8 mouse cellular contexts compared by ENCODE assay signal in the genomic region with DNA sequence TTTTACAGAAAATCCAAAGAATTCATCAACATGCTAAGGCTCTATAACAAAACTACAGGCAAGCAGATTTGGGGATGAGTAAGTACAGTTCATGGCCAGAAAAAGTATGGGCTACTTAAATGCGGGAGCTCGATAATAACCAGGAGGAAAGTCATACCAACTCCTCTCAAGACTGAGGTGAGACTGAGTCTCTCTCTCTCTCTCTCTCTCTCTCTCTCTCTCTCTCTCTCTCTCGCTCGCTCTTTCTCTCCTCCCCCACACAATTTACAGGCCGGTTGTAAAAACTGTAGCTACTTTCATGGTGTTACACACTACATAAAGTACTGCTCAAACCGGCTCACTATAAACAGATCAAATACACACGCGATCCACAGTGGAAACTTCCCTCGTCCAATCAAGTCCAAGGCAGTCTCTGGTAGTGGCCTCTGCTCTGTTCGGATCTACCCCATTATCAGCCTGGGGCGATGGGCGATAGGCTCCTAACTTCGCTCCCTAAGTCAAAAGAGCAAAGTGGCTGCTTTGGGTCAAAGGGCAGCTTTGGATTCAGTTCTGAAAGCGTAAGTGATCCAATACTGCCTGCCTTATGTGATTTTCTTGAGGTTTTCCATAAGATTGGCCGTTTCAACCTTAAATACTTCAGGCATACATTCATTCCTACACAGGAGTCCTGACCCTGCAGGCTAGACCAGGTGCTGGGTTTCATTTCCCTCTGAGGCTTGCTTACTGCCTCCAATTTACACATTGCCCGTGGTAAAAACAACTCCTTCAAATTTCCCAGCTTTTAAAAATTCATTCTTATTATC. TPM values are rescaled to one million over a fixed set of nuclear protein-coding genes. Genes with fewer than 3 reads are reported as not detected.
DNase-seq lines count a peak whose midpoint lies in the region; ATAC-seq lines count a peak whose summit lies in the region.

No protein-coding gene starts in this region.

- no peaks in the 10 kb centered on the region for H3K9me3 ChIP-seq in kidney, embryonic 15.5 days (replicated peaks)
- H3K9me3 ChIP-seq in embryonic facial prominence, embryonic 11.5 days (replicated peaks; ENCODE audit: control insufficient read depth, low read length) = no peaks in the 10 kb centered on the region
- H3K9me3 ChIP-seq in midbrain, embryonic 16.5 days (replicated peaks; ENCODE audit: control insufficient read depth, low read length, poor library complexity, severe bottlenecking) = no peaks in the 10 kb centered on the region

- no peaks in the 10 kb centered on the region for H3K36me3 ChIP-seq in kidney, embryonic 15.5 days
- no peaks in the 10 kb centered on the region for H3K36me3 ChIP-seq in embryonic facial prominence, embryonic 11.5 days (replicated peaks; ENCODE audit: control insufficient read depth, insufficient read depth, low read depth, low read length)
- no peaks in the 10 kb centered on the region for H3K36me3 ChIP-seq in midbrain, embryonic 16.5 days (ENCODE audit: control insufficient read depth, insufficient read depth, low read length)

- H3K4me3 ChIP-seq in kidney, embryonic 15.5 days (replicated peaks) = peak overlapping the region; percentile 67
- no peak overlapping the region; the same call in 1 of the 2 replicates for H3K4me3 ChIP-seq in embryonic facial prominence, embryonic 11.5 days (ENCODE audit: low read depth, low read length)
- peak overlapping the region; percentile 63 for H3K4me3 ChIP-seq in midbrain, embryonic 16.5 days (ENCODE audit: low read depth, low read length)

- H3K4me2 ChIP-seq in kidney, embryonic 15.5 days = peak overlapping the region; percentile 96
- 0 out of 2 replicates have a peak overlapping the region, but pooled peaks have one; percentile 94 for H3K4me2 ChIP-seq in embryonic facial prominence, embryonic 11.5 days (ENCODE audit: low read depth, low read length)
- peak overlapping the region; percentile 81 for H3K4me2 ChIP-seq in midbrain, embryonic 16.5 days (ENCODE audit: low read length)

- no peak for DNase-seq in kidney, adult 8-10 months
- DNase-seq in embryonic facial prominence, embryonic 11.5 days (ENCODE audit: low spot score) = peak; percentile 19
- peak; percentile 21 for DNase-seq in induced T-regulatory cell, adult 2 months (ENCODE audit: low read depth)
- no peak for DNase-seq in thymus, postnatal 10 days (ENCODE audit: low spot score in 2 of 2)
- DNase-seq in cerebellum, postnatal 14 days = no peak
- DNase-seq in right cerebral cortex, adult 2 months (ENCODE audit: low spot score in 2 of 2) = no peak

- 34% methylated on average over 16 of the region's 16 CpGs for WGBS in kidney, embryonic 15.5 days
- 36% methylated on average over 16 of the region's 16 CpGs for WGBS in embryonic facial prominence, embryonic 11.5 days
- WGBS in midbrain, embryonic 16.5 days = 60% methylated on average over 16 of the region's 16 CpGs

- no peak overlapping the region for H3K27ac ChIP-seq in kidney, embryonic 15.5 days
- H3K27ac ChIP-seq in embryonic facial prominence, embryonic 11.5 days (replicated peaks; ENCODE audit: low read depth, low read length) = no peak overlapping the region
- H3K27ac ChIP-seq in midbrain, embryonic 16.5 days (ENCODE audit: low read length) = no peak overlapping the region

- peaks cover 7% of the 10 kb centered on the region; the same call in 1 of the 2 replicates for H3K27me3 ChIP-seq in kidney, embryonic 15.5 days
- 0 out of 2 replicates have a peak, but pooled peaks cover 2% of the 10 kb centered on the region for H3K27me3 ChIP-seq in embryonic facial prominence, embryonic 11.5 days (ENCODE audit: control insufficient read depth, insufficient read depth, low read length)
- H3K27me3 ChIP-seq in midbrain, embryonic 16.5 days (ENCODE audit: control insufficient read depth, insufficient read depth, low read depth, low read length) = no peaks in the 10 kb centered on the region; the same call in 1 of the 2 replicates

- peaks cover 16% of the 10 kb centered on the region for H3K4me1 ChIP-seq in kidney, embryonic 15.5 days
- H3K4me1 ChIP-seq in embryonic facial prominence, embryonic 11.5 days (ENCODE audit: control insufficient read depth, insufficient read depth, low read length) = no peaks in the 10 kb centered on the region
- peaks cover 18% of the 10 kb centered on the region for H3K4me1 ChIP-seq in midbrain, embryonic 16.5 days (ENCODE audit: control insufficient read depth, insufficient read depth, low read length)

- no peak for ATAC-seq in kidney, embryonic 15.5 days (replicated peaks; ENCODE audit: low FRiP score)
- ATAC-seq in embryonic facial prominence, embryonic 11.5 days (replicated peaks; ENCODE audit: insufficient number of reproducible peaks, low FRiP score, low TSS enrichment, low read depth) = no peak
- ATAC-seq in midbrain, embryonic 16.5 days = no peak

- H3K9ac ChIP-seq in kidney, embryonic 15.5 days = no peak overlapping the region; the same call in 1 of the 2 replicates
- no peak overlapping the region for H3K9ac ChIP-seq in embryonic facial prominence, embryonic 11.5 days (replicated peaks; ENCODE audit: low read length)
- peak overlapping the region; percentile 79; the same call in 1 of the 2 replicates for H3K9ac ChIP-seq in midbrain, embryonic 16.5 days (ENCODE audit: low read depth, low read length)

RNA-seq across cellular contexts. Expression of a gene that starts 1.2 kb away (rescaled TPM):
- 10.9 and 12.5 TPM in 2 replicates for polyA plus RNA-seq in kidney, embryonic 15.5 days (2015; fragmentation: Nextera tagmentation; extraction: Ambion mirVana)
- polyA plus RNA-seq in embryonic facial prominence, embryonic 11.5 days (2014; fragmentation: Nextera tagmentation; extraction: Ambion mirVana) = 4.8 and 6.2 TPM in 2 replicates
- 18.0 and 24.3 TPM in 2 replicates for polyA plus RNA-seq in midbrain, embryonic 16.5 days (2015; fragmentation: Nextera tagmentation; extraction: Ambion mirVana)

RNA-seq across cellular contexts. Expression of a gene that starts 50.1 kb away (rescaled TPM):
- polyA plus RNA-seq in kidney, embryonic 15.5 days (2015; fragmentation: Nextera tagmentation; extraction: Ambion mirVana) = 35.1 TPM in 2 replicates
- 58.4 and 66.0 TPM in 2 replicates for polyA plus RNA-seq in embryonic facial prominence, embryonic 11.5 days (2014; fragmentation: Nextera tagmentation; extraction: Ambion mirVana)
- 3.0 and 3.4 TPM in 2 replicates for polyA plus RNA-seq in midbrain, embryonic 16.5 days (2015; fragmentation: Nextera tagmentation; extraction: Ambion mirVana)

Comparison
In these comparisons a context has a peak if more than half of its experiments do, and no peak if none do; other contexts are left out.
1. DNase-seq: peak in embryonic facial prominence, embryonic 11.5 days (single experiment) and induced T-regulatory cell, adult 2 months (single experiment); none in kidney, adult 8-10 months (0 of 2), thymus, postnatal 10 days (0 of 2), cerebellum, postnatal 14 days (0 of 2) and right cerebral cortex, adult 2 months (0 of 2).
2. Peak in every context shown above with its lines, with median percentiles within 50 percentile points of each other: H3K4me2 ChIP-seq.